ENCODE assay signal across 9 mouse cellular contexts in genomic region chr13:64368596-64368995, GRCm38 (mm10). TPM values are rescaled to one million over a fixed set of nuclear protein-coding genes. Genes with fewer than 3 reads are reported as not detected.
DNase-seq lines count a peak whose midpoint lies in the region; ATAC-seq and TF ChIP-seq lines count a peak whose summit lies in the region.
"Had no signal": no experiment of that assay in that cellular context is flagged by ENCODE, and none has a peak within 500 bp of the region (broad histone marks: within the 10 kb centered on the region; RNA-seq: fewer than 3 reads in every experiment).

No protein-coding gene starts in this region.

- TF ChIP-seq POLR2A in bone marrow macrophage, adult 2 months (IDR thresholded peaks at IDR 0.05; ENCODE audit: borderline replicate concordance, low read depth, low read length), result no peak

- intact Hi-C loops in left cerebral cortex, postnatal 4 days (cut with DNase I), result no loop called here
- intact Hi-C loops in left cerebral cortex, postnatal 25 days (cut with DNase I), result loop anchor here (5.0 kb wide), 1 partner anchor 744 kb away; the partner anchor contains the start of gene Mfsd14b

- H3K4me3 ChIP-seq in heart, embryonic 12.5 days, result peak overlapping the region; percentile 84
- H3K4me3 ChIP-seq in bone marrow macrophage, adult 2 months (ENCODE audit: insufficient read depth, low read length), result peak overlapping the region; percentile 89
- H3K4me3 ChIP-seq in hindbrain, embryonic 11.5 days (ENCODE audit: low read depth, low read length), result no peak overlapping the region
- peak overlapping the region; percentile 64; the same call in 1 of the 2 replicates for H3K4me3 ChIP-seq in liver, embryonic 15.5 days (replicated peaks)

- H3K4me1 ChIP-seq in heart, embryonic 12.5 days (replicated peaks), result peaks cover 21% of the 10 kb centered on the region
- H3K4me1 ChIP-seq in bone marrow macrophage, adult 2 months (ENCODE audit: control insufficient read depth, insufficient read depth, low read length), result peaks cover 29% of the 10 kb centered on the region
- H3K4me1 ChIP-seq in hindbrain, embryonic 11.5 days (replicated peaks; ENCODE audit: control insufficient read depth, insufficient read depth, low read length), result no peaks in the 10 kb centered on the region
- H3K4me1 ChIP-seq in liver, embryonic 15.5 days (replicated peaks), result peaks cover 15% of the 10 kb centered on the region

- peak overlapping the region; percentile 66 for H3K4me2 ChIP-seq in heart, embryonic 12.5 days
- 0 out of 2 replicates have a peak overlapping the region, but pooled peaks have one; percentile 7 for H3K4me2 ChIP-seq in hindbrain, embryonic 11.5 days (replicated peaks; ENCODE audit: low read depth, low read length)
- H3K4me2 ChIP-seq in liver, embryonic 15.5 days, result peak overlapping the region; percentile 93

- H3K27me3 ChIP-seq in heart, embryonic 12.5 days (replicated peaks), result no peaks in the 10 kb centered on the region
- no peaks in the 10 kb centered on the region for H3K27me3 ChIP-seq in hindbrain, embryonic 11.5 days (ENCODE audit: control insufficient read depth, insufficient read depth, low read length)
- H3K27me3 ChIP-seq in liver, embryonic 15.5 days, result 0 out of 2 replicates have a peak, but pooled peaks cover 3% of the 10 kb centered on the region

- ATAC-seq in heart, embryonic 12.5 days (ENCODE audit: insufficient number of reproducible peaks, low FRiP score), result no peak
- no peak for ATAC-seq in hindbrain, embryonic 11.5 days (ENCODE audit: low FRiP score)
- no peak for ATAC-seq in liver, embryonic 15.5 days (ENCODE audit: insufficient read depth)

- no peaks in the 10 kb centered on the region for H3K9me3 ChIP-seq in heart, embryonic 12.5 days (replicated peaks)
- no peaks in the 10 kb centered on the region for H3K9me3 ChIP-seq in hindbrain, embryonic 11.5 days (ENCODE audit: control insufficient read depth, low read length)
- H3K9me3 ChIP-seq in liver, embryonic 15.5 days (replicated peaks), result no peaks in the 10 kb centered on the region

- no peak overlapping the region for H3K27ac ChIP-seq in heart, embryonic 12.5 days (ENCODE audit: poor library complexity, severe bottlenecking)
- H3K27ac ChIP-seq in bone marrow macrophage, adult 2 months (ENCODE audit: insufficient read depth, low read depth, low read length), result peak overlapping the region; percentile 40
- no peak overlapping the region for H3K27ac ChIP-seq in hindbrain, embryonic 11.5 days (ENCODE audit: low read depth, low read length)
- H3K27ac ChIP-seq in liver, embryonic 15.5 days (replicated peaks), result no peak overlapping the region

- no peak for DNase-seq in heart, adult 9 months (ENCODE audit: low spot score in 2 of 2)
- no peak for DNase-seq in hindbrain, embryonic 11.5 days (ENCODE audit: low spot score)
- no peak for DNase-seq in testis, postnatal 14 days (ENCODE audit: low spot score)
- no peak for DNase-seq in left cerebral cortex, postnatal 4 days
- DNase-seq in left cerebral cortex, postnatal 25 days (ENCODE audit: low spot score in 2 of 2), result no peak
- DNase-seq: thymus, postnatal 4 days had no signal

- H3K9ac ChIP-seq in heart, embryonic 12.5 days, result no peak overlapping the region
- H3K9ac ChIP-seq in hindbrain, embryonic 11.5 days (ENCODE audit: low read depth, low read length), result no peak overlapping the region
- H3K9ac ChIP-seq in liver, embryonic 15.5 days, result no peak overlapping the region

- no peak for TF ChIP-seq CTCF in bone marrow macrophage, adult 2 months (IDR thresholded peaks at IDR 0.05; ENCODE audit: low read depth, low read length)

- peaks cover 41% of the 10 kb centered on the region for H3K36me3 ChIP-seq in heart, embryonic 12.5 days
- peaks cover 7% of the 10 kb centered on the region for H3K36me3 ChIP-seq in hindbrain, embryonic 11.5 days (ENCODE audit: control insufficient read depth, insufficient read depth, low read length)
- H3K36me3 ChIP-seq in liver, embryonic 15.5 days (replicated peaks), result peaks cover 25% of the 10 kb centered on the region

- 84% methylated on average over 1 of the region's 1 CpGs for WGBS in heart, embryonic 12.5 days
- WGBS in hindbrain, embryonic 11.5 days, result 96% methylated on average over 1 of the region's 1 CpGs
- WGBS in liver, embryonic 15.5 days (ENCODE audit: insufficient replicate concordance), result 78% methylated on average over 1 of the region's 1 CpGs

RNA-seq across cellular contexts. Expression of gene Ctsl, which starts 2.1 kb away (rescaled TPM):
- polyA plus RNA-seq in heart, embryonic 12.5 days (2016; fragmentation: Nextera tagmentation; extraction: Ambion mirVana), result 266 and 280 TPM in 2 replicates
- 1,731 and 1,752 TPM in 2 replicates for polyA plus RNA-seq in bone marrow macrophage, adult 2 months (2012; ENCODE audit: insufficient read depth, insufficient read length, missing spikeins)
- 122 and 135 TPM in 2 replicates for polyA plus RNA-seq in hindbrain, embryonic 11.5 days (2014; fragmentation: Nextera tagmentation; extraction: Ambion mirVana)
- polyA plus RNA-seq in liver, embryonic 15.5 days (2015; fragmentation: Nextera tagmentation; extraction: Ambion mirVana), result 197 and 221 TPM in 2 replicates
- total RNA-seq in left cerebral cortex, postnatal 4 days (2021), result 100 to 1,000 TPM; 125 to 132 TPM
- 100 to 1,000 TPM; 139 to 150 TPM for total RNA-seq in left cerebral cortex, postnatal 25 days (2021)

RNA-seq across cellular contexts. Expression of gene Aaed1, which starts 56.1 kb away (rescaled TPM):
- 89.0 and 93.6 TPM in 2 replicates for polyA plus RNA-seq in heart, embryonic 12.5 days (2016; fragmentation: Nextera tagmentation; extraction: Ambion mirVana)
- polyA plus RNA-seq in bone marrow macrophage, adult 2 months (2012; ENCODE audit: insufficient read depth, insufficient read length, missing spikeins), result 56.9 and 58.1 TPM in 2 replicates
- 16.9 and 21.6 TPM in 2 replicates for polyA plus RNA-seq in hindbrain, embryonic 11.5 days (2014; fragmentation: Nextera tagmentation; extraction: Ambion mirVana)
- 19.6 and 20.2 TPM in 2 replicates for polyA plus RNA-seq in liver, embryonic 15.5 days (2015; fragmentation: Nextera tagmentation; extraction: Ambion mirVana)
- 1 to 10 TPM; 6.4 to 7.3 TPM for total RNA-seq in left cerebral cortex, postnatal 4 days (2021)
- 10 to 100 TPM; 16.8 to 19.2 TPM for total RNA-seq in left cerebral cortex, postnatal 25 days (2021)

Comparison
In these comparisons a context has a peak if more than half of its experiments do, and no peak if none do; other contexts are left out.
1. H3K4me2 ChIP-seq: peak in every context shown above with its lines; median percentile 93 in liver, embryonic 15.5 days; 66 in heart, embryonic 12.5 days; 7 in hindbrain, embryonic 11.5 days.